Mouse (Mus musculus) hindbrain, embryonic 14.5 days (tissue): ENCODE results near the gene Ccdc43. TPM values are rescaled to one million over a fixed set of nuclear protein-coding genes. Genes with fewer than 3 reads are reported as not detected.

Experiments used
- ATAC-seq: fragments of 200-750 bp; cut with Nextera tagmentation; 2 replicates; pipeline ENCODE4 v1.8.0; 2017; ENCODE audit warnings: moderate number of reproducible peaks, mild to moderate bottlenecking, moderate TSS enrichment, moderate library complexity; ENCODE audit not compliant: low FRiP score
- DNase-seq: peaks from one replicate; pipeline ENCODE4 v3.0.0-alpha.2; 2015; ENCODE audit warnings: low spot score
- H3K27ac ChIP-seq: fragments of 300-500 bp; sonication (generic); 2 replicates; pipeline ENCODE4 v1.5.1; 2014; ENCODE audit warnings: mild to moderate bottlenecking, moderate library complexity
- H3K27me3 ChIP-seq: fragments of 300-500 bp; sonication (generic); 2 replicates; pipeline ENCODE4 v1.6.1; 2014; ENCODE audit warnings: mild to moderate bottlenecking, low read length, mixed read lengths; ENCODE audit not compliant: control insufficient read depth, insufficient read depth
- H3K36me3 ChIP-seq: fragments of 300-500 bp; sonication (generic); replicated peaks from 2 replicates; pipeline ENCODE4 v1.6.1; 2014; ENCODE audit not compliant: control insufficient read depth, insufficient read depth
- H3K4me1 ChIP-seq: fragments of 300-500 bp; sonication (generic); replicated peaks from 2 replicates; pipeline ENCODE4 v1.6.1; 2014; ENCODE audit warnings: antibody characterized with exemption, low read length, mixed read lengths; ENCODE audit not compliant: control insufficient read depth, insufficient read depth
- H3K4me2 ChIP-seq: fragments of 300-500 bp; sonication (generic); replicated peaks from 2 replicates; pipeline ENCODE4 v1.6.1; 2014; ENCODE audit warnings: mild to moderate bottlenecking, moderate library complexity
- H3K4me3 ChIP-seq: fragments of 300-500 bp; sonication (generic); replicated peaks from 2 replicates; pipeline ENCODE4 v1.5.1; 2014; ENCODE audit warnings: mild to moderate bottlenecking, low read length
- H3K9ac ChIP-seq: fragments of 300-500 bp; sonication (generic); 2 replicates; pipeline ENCODE4 v1.6.1; 2014
- H3K9me3 ChIP-seq: fragments of 300-500 bp; sonication (generic); 2 replicates; pipeline ENCODE4 v1.6.1; 2016; ENCODE audit warnings: low read length; ENCODE audit not compliant: control insufficient read depth
- WGBS: fragments of 180-500 bp; shearing (Covaris S2); extraction: QIAGEN DNeasy Blood & Tissue Kit; methylation state at CpG from one replicate; pipeline ENCODE4 v1.1.7; 2014; 5-methylcytosine and 5-hydroxymethylcytosine counted together
- polyA plus RNA-seq: library from polyadenylated mRNA; unstranded; fragments of >200 nt; fragmentation: Nextera tagmentation; extraction: Ambion mirVana; gene quantifications from 2 replicates; pipeline ENCODE4 v1.2.1, GENCODE M21; 2014

Ccdc43 gene
- polyA plus RNA-seq: 31.3 and 38.4 TPM in 2 replicates

DNA sequence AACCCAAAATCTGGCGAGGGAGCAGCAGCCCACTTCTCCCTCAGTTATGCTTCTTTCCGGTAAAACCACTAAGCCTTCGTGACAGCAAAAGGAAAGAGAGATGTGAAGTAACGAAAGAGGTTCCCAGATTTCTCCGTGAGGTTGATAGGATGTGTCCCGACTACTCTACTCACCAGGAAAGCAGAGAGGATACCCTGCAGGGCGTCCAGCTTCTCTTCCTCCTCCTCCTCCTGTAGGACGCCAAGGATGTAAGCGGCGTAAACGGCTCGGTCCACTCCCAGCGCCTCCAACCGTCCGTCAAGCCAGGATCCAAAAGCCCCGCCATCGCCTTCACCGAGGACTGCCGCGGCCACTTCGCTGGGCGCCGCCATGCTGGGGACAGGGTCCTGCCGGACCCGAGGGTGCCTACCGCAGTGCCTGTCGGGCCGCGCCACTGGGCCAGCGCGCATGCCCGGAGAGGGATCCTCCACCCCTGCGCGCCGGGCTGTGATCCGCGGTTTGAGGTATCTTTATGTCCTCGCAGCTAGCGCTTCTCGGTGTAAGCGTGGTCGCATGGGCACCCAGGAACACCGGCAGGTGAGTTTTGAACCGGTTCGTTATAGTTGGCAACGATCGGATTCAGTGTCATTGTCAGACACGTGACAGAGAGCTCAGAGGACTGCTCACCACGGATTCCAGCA lies at the start of gene Ccdc43:
Gene Ccdc43 (minus strand): TSS at position 445 of the 680 bp plus-strand sequence.
- Histone ChIP-seq H3K27ac (peak within 1 kb of the TSS; percentile 87), H3K36me3 (peaks cover 7% of the 10 kb centered on the region; the same call in 1 of the 2 replicates), H3K4me1 (peaks cover 17% of the 10 kb centered on the region), H3K9ac (peak within 1 kb of the TSS; percentile 78), H3K4me3 (peak within 1 kb of the TSS; percentile 71), H3K27me3 (no peaks in the 10 kb centered on the region), H3K9me3 (no peaks in the 10 kb centered on the region), H3K4me2 (peak within 1 kb of the TSS; percentile 60)
- ATAC-seq (peak; percentile 94), DNase-seq (peak; percentile 89)
- WGBS: under 1% methylated on average over 49 of the region's 49 CpGs

DNA sequence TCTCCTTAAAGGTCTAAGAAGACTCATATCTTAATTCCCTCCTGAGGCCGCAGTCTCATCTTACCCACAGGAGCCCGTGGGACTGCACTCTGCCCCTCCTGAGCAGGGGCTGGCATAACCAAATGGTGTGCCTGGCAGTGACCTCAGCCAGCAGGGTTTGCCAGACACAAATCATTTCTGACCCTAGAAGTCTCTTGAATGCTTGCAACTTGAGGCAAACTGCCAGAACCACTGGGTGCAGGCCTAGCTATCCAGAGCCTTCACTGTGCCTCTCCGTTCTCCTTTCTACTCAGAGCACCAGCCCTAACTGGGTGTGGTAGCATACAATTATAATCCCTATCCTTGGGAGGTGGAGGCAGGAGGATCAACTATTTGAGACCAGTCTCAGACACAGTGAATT lies 47.2 kb upstream of the Ccdc43 start:
- no peak for ATAC-seq
- WGBS: 89% methylated on average over 3 of the region's 3 CpGs

DNA sequence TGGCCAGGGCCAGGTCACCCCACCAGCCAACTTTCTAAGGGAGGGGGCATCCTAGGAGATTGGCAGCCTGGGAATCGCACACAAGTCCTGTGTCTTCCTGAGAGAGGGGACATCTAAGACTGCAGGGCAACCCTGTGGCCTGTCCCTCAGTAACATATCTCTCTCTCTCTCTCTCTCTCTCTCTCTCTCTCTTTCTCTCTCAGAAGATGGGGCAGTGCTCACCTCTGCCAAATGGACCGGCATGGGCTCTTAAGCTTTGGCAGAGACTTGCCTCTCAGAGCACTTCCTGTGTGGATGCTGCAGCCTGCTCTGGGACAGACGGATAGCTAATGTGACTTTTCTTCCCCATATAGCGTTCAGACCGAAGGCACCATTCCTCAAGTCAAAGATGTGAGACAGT lies 45.3 kb upstream of the Ccdc43 start:
- Histone ChIP-seq H3K4me1 (peaks cover 20% of the 10 kb centered on the region), H3K4me3 (no peak overlapping the region), H3K27ac (no peak overlapping the region), H3K27me3 (no peaks in the 10 kb centered on the region; the same call in 1 of the 2 replicates), H3K9ac (no peak overlapping the region), H3K4me2 (no peak overlapping the region), H3K36me3 (no peaks in the 10 kb centered on the region), H3K9me3 (no peaks in the 10 kb centered on the region)
- WGBS: 78% methylated on average over 5 of the region's 5 CpGs
- DNase-seq: no peak
- ATAC-seq: no peak

More for the DNA sequence above, 47.2 kb upstream of the Ccdc43 start:
- no peak overlapping the region for H3K27ac ChIP-seq
- H3K27me3 ChIP-seq: no peaks in the 10 kb centered on the region
- no peaks in the 10 kb centered on the region for H3K9me3 ChIP-seq
- no peak overlapping the region for H3K4me3 ChIP-seq
- H3K36me3 ChIP-seq: no peaks in the 10 kb centered on the region
- no peak for DNase-seq
- H3K9ac ChIP-seq: no peak overlapping the region
- peaks cover 15% of the 10 kb centered on the region for H3K4me1 ChIP-seq
- no peak overlapping the region for H3K4me2 ChIP-seq

DNA sequence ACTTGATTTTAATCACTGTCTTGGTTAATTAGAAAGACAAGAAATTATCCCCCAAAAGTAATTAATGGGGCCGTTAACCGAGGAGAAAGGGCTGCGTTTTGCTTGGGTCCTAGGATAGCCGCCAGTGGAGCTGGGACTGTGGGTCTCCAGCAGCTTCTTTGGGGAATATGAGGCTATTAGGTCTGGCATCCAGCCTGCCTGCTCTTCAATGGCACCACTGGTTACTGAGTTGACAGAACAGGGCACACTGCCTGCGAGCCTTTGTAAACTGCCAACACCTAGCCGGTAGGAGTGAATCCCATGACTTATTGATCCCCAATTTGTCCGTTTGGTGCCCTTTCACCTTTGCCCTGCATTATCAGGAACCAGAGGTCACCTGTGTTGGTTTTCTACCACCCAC lies 44.5 kb upstream of the Ccdc43 start:
- Histone ChIP-seq H3K9ac (no peak overlapping the region), H3K27me3 (no peaks in the 10 kb centered on the region; the same call in 1 of the 2 replicates), H3K27ac (no peak overlapping the region), H3K9me3 (no peaks in the 10 kb centered on the region), H3K36me3 (no peaks in the 10 kb centered on the region), H3K4me1 (peaks cover 20% of the 10 kb centered on the region), H3K4me3 (no peak overlapping the region), H3K4me2 (no peak overlapping the region)
- 37% methylated on average over 7 of the region's 7 CpGs for WGBS
- DNase-seq (no peak), ATAC-seq (no peak)

DNA sequence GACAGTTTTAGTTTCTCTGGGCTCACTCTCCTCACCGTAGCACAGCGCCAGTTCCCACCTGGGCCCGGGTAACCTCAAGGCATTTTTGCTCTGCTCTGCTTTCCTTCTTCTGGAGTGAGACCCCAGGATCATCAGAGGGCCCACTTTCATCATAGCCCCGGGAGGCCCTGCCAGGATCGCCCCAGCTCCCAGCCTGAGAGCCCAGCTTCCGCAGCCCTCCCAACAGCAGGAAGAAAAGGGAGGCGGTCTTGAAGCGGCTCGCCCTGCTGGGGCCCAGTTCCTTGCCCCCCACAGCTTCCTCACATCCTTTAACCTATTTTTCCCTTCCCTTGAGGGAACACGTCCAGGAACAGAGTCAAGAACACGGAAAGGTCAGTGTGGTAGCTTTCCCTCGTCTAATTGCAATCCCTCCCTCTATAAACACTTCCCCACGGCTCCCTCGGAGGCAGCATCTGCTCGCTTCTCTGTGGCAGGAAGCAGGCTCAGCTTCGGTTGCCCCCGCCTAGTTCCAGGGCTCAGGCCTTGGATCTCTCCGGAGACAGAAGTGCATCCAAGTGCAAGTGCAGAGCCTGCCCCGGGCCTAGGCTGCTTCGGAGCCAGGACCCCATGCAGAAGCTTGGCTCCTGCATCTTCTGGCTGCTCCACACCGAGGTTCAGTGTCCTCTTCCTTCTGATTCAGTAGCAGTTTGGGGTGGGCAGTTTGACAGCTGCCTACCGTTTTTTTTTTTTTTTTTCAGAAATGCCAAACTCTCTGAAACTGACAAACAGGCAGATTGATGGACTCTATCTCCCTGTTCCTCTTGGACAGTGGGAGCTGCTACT lies 43.8 kb upstream of the Ccdc43 start:
- Histone ChIP-seq H3K9me3 (no peaks in the 10 kb centered on the region), H3K4me3 (no peak overlapping the region), H3K27ac (no peak overlapping the region), H3K4me2 (peak overlapping the region; percentile 1; the same call in 1 of the 2 replicates), H3K36me3 (no peaks in the 10 kb centered on the region), H3K9ac (no peak overlapping the region), H3K27me3 (no peaks in the 10 kb centered on the region; the same call in 1 of the 2 replicates), H3K4me1 (peaks cover 20% of the 10 kb centered on the region)
- ATAC-seq (no peak), DNase-seq (no peak)
- WGBS: 12% methylated on average over 22 of the region's 22 CpGs

DNA sequence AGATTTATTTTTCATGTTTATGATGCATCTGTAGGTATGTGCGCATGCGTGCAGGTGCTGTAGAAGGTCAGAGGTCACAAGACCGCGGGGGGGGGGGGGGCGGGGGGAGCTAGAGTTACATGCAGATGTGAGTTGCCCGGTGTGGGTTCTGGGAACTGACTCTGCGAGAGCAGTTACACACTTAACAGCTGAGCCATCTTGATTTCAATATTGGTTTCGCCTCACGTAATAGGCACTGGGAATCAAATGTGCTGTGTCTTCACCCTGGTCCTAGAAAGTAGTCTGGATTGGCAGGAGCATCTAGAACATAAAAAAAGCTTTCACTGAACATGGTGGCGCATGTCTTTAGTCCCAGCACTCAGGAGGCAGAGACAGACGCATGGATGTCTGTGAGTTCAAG lies 43.1 kb upstream of the Ccdc43 start:
- 48% methylated on average over 11 of the region's 11 CpGs for WGBS
- Histone ChIP-seq H3K27me3 (no peaks in the 10 kb centered on the region; the same call in 1 of the 2 replicates), H3K9me3 (no peaks in the 10 kb centered on the region), H3K9ac (no peak overlapping the region), H3K4me3 (no peak overlapping the region), H3K27ac (no peak overlapping the region), H3K36me3 (no peaks in the 10 kb centered on the region), H3K4me2 (no peak overlapping the region), H3K4me1 (peaks cover 20% of the 10 kb centered on the region)
- DNase-seq (no peak), ATAC-seq (no peak)

DNA sequence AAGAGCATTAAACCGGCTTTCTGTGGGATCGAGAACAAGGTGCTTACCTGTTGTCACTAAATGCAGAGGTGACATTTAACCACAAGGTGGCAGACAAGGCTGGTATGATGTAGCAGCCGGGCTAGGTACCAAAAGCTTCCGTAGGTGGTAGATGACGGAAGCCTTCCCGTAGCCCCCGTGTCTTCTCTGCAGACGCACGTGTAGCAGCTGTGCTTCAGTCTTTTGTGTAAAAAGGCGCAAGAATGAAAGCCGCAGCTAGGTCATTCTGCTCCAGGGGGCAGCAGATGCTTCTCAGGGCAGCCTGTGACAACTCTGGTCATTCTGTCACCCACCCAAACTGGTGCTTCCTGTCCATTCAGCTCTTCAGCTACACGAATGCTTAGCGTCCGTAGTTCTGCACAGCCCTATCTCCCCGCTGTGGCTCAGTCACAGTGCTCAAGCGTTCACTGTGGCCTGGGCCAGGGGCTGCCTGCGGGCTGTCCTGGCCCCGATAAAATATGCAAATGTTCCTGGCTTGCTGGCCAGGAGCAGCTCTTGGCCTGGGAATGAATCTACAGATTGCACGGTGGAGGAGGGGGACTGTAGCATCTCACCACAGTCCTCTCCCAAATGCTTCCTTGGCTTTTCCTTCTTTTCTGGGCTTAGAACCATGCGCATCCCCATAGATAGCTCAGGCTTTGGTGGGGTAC lies 41.8 kb upstream of the Ccdc43 start:
- no peaks in the 10 kb centered on the region for H3K36me3 ChIP-seq
- ATAC-seq (peak; percentile 86), DNase-seq (peak; percentile 92)
- H3K27ac ChIP-seq: peak overlapping the region; percentile 79
- H3K4me1 ChIP-seq: peaks cover 20% of the 10 kb centered on the region
- peak overlapping the region; percentile 54 for H3K9ac ChIP-seq
- 4% methylated on average over 20 of the region's 20 CpGs for WGBS
- no peaks in the 10 kb centered on the region for H3K9me3 ChIP-seq
- no peaks in the 10 kb centered on the region; the same call in 1 of the 2 replicates for H3K27me3 ChIP-seq
- H3K4me3 ChIP-seq: peak overlapping the region; percentile 15
- peak overlapping the region; percentile 62 for H3K4me2 ChIP-seq

DNA sequence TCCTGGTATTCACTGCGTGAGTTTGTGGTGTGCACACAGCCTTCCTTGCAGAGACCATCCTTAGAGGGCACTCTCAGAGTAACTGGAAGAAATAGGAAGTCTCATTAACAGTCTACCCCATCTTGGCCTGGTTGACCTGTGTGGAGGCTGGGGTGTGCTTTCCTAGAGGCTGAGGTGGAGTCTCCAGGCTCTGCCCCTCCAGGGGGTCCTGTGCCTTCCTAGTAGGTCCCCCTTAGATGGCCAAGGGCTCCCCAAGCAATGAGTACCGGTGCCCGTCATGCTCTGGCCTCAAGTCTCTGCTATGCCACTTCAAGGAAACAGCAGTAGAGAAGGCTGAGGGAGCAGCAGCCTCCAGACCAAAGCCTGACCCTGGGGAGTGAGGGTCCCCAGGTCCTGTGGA lies 40.5 kb upstream of the Ccdc43 start:
- H3K27me3 ChIP-seq: no peaks in the 10 kb centered on the region; the same call in 1 of the 2 replicates

DNA sequence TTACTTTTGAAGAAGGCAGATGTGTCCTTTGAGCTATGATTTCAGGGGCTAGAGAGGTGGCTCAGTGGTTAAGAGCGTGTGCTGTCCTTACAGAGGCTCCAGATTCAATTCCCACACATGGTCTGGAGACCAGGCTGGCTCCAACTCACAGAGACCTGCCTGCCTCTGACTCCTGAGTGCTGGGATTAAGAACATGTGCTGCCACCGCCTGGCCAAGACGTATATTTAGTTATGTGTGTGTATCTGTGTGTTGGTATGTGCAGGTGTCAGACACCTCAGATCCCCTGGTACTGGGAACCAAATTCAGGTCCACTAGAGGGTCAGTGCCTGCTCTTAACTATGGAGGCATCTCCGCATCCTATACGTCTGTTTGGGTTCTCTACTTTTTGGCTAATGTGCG lies 37.4 kb upstream of the Ccdc43 start:
- Histone ChIP-seq H3K4me3 (no peak overlapping the region), H3K27ac (no peak overlapping the region), H3K4me2 (no peak overlapping the region), H3K36me3 (no peaks in the 10 kb centered on the region), H3K9ac (no peak overlapping the region), H3K9me3 (no peaks in the 10 kb centered on the region), H3K27me3 (no peaks in the 10 kb centered on the region; the same call in 1 of the 2 replicates), H3K4me1 (peaks cover 7% of the 10 kb centered on the region; the same call in 1 of the 2 replicates)
- WGBS: 94% methylated on average over 6 of the region's 6 CpGs
- no peak for ATAC-seq
- DNase-seq: no peak

More for the DNA sequence above, 40.5 kb upstream of the Ccdc43 start:
- Histone ChIP-seq H3K4me3 (no peak overlapping the region), H3K9ac (no peak overlapping the region), H3K4me1 (peaks cover 20% of the 10 kb centered on the region), H3K9me3 (no peaks in the 10 kb centered on the region), H3K36me3 (no peaks in the 10 kb centered on the region), H3K27ac (no peak overlapping the region), H3K4me2 (no peak overlapping the region)
- DNase-seq (no peak), ATAC-seq (no peak)
- 88% methylated on average over 3 of the region's 3 CpGs for WGBS
